Mouse (Mus musculus): ENCODE results near the gene Med25. TPM values are rescaled to one million over a fixed set of nuclear protein-coding genes. Genes with fewer than 3 reads are reported as not detected.

Gene Med25
- total RNA-seq, 2 experiments from 2014 or later: 117 to 121 TPM

DNA sequence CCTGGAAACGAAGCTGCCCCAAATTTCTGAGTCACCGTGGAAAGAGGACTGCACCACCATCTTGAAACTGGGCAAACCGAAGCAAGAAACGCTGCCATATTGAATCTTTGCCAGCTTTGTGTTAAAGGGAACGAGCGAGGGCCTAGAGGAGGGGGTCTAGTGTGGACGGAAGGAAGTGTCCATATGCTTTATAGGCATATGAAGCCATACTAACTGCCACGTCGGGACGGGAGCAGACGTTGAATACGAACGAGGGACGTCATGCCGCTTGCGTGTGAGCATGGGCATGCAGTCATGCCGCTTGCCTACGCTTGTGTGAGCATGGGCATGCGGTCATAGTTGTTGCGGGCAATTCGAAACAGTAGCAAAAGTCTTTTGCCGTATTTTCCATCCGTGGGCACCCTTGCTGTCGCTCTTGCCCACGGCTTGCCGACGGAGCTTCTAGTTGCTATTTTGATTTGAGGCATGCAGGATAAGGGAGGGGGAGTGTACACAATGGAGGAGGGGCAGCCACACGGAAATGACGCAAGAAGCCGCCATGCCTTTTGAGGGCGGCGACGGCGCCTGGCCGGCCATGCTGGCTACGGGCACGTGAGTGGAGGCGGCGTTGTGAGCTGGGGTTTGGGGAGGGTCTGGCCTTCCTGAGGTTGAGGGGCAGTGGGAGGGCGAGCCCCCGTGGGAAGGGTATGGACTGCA, 42.9 kb downstream of the Med25 start:
- DNase-seq (ENCODE audit: low spot score in 2 of 2): peak; percentile 61 to 80

DNA sequence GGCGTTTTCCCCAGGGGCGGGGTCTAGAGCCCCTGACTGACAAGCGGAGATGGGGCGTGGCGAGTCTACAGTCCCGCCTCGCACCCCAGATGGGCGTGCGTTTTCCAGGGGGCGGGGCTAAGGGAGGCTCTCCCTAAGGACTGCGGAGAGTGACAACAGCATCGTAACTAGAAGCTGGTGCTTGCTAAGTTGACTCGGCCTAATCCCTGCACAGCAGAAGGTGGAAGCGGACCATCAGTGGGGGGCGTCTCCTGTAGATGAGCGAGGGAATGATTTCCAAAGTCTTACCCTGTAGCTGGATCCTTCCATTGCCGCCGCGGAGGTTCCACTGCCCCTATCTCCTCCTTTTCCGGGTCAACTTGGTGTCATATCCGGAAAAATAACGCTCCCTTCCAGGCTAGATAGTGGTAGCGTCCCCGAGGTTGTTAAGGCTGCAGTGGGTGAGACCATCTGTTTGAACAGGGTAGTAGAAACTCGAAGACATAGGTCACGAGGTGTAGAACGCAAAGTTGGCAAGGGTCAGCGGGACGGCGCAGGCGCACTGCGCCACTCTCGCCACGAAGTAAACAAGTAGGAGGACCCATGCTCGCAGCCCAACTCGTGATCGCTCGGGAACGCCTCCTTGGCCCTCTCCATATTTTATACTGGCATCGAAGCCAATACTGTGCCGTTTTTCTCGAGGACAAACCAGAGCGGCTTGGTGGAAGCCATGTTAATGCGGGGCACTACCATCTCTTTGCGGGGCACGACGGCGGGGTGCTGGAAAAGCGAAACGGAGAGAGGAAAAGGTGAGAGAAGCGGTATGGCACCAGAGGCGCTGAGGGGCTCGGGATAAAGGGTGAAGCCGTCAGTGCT, 43.7 kb downstream of the Med25 start, which contains the start of the genes Akt1s1 and Tbc1d17:
Gene Akt1s1 (plus strand): TSS at position 431 of the 855 bp plus-strand sequence.
Gene Tbc1d17 (minus strand): TSS at position 519 of the 855 bp plus-strand sequence.
- peak; percentile 90 to 97 for DNase-seq (ENCODE audit: low spot score in 2 of 2)

- no peak for DNase-seq (ENCODE audit: low spot score in 2 of 2)
These were observed 44.7 kb downstream of the Med25 start for GRCm38 (mm10) chr7:44847772-44848171.

- DNase-seq (ENCODE audit: low spot score in 2 of 2): no peak
These were observed 45.7 kb downstream of the Med25 start for GRCm38 (mm10) chr7:44846804-44847203.

GRCm38 (mm10) chr7:44845006-44845405, 47.5 kb downstream of the Med25 start:
- no peak for DNase-seq (ENCODE audit: low spot score in 2 of 2)

DNA sequence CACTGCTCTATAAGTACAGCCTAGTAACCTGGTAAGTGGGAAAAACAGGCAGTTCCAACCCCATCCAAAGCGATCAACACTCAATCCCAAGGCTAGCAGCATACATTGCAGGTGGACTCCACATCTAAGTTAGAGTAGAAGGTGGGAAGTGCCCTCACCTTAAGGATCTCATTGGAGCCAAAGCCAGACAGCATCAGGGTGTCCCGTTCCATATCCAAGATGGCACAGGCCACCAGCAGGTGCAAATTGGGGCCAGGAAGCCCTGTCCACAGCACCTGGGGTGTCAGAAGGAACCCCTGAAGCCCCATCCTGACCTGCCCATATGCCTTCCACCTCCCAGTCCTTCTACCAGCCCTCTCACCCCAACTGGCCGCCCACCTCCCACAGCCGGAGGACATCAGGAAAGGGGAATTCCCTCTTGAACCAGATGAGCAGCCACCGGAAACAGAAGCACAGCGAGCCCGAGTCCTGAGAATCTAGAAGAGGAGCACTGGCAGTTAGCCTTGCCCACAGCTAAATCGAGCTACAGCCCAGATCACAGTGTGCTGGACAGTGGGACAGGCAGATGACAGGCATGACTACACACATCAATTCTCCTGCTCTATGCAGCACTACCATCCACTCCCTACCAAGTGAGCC, 50.6 kb downstream of the Med25 start:
- DNase-seq (ENCODE audit: low spot score in 2 of 2): no peak

GRCm38 (mm10) chr7:44840426-44840825, 52.1 kb downstream of the Med25 start:
- no peak for DNase-seq (ENCODE audit: low spot score in 2 of 2)

DNA sequence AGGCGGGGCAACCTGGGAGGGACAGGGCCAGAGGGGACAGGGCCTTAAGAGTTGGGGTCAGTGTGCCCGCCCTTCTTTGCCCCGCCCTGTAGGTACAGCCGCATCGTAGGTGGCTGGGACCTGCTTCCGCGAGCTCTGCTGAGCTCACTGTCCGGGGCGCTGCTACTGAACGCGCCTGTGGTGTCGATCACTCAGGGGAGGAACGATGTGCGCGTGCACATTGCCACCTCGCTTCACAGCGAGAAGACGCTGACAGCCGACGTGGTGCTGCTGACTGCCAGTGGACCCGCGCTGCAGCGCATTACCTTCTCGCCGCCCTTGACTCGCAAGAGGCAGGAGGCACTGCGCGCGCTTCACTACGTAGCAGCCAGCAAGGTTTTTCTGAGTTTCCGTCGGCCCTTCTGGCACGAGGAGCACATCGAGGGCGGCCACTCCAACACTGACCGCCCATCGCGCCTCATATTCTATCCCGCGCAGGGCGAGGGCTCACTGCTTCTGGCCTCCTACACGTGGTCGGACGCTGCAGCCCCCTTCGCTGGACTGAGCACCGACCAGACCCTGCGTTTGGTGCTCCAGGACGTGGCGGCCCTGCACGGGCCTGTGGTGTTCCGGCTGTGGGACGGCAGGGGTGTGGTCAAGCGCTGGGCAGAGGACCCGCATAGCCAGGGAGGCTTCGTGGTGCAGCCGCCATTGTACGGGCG, 52.9 kb downstream of the Med25 start:
- no peak for DNase-seq (ENCODE audit: low spot score in 2 of 2)

DNA sequence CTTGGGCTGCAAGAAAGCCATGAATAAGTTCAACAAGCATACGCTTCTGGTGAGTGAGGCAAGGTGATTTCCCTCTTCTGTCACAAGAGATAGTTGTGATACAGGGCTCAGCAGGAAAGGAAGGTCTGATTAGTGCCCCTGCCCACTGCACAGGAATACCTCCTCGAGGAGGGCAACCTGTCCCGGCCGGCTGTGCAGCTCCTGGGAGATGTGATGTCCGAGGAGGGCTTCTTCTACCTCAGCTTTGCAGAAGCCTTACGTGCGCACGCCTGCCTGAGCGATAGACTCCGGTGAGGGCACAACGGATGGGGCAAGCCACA, 53.4 kb downstream of the Med25 start:
- no peak for DNase-seq (ENCODE audit: low spot score in 2 of 2)

GRCm38 (mm10) chr7:44838073-44838472, 54.4 kb downstream of the Med25 start:
- DNase-seq (ENCODE audit: low spot score in 2 of 2): no peak

DNA sequence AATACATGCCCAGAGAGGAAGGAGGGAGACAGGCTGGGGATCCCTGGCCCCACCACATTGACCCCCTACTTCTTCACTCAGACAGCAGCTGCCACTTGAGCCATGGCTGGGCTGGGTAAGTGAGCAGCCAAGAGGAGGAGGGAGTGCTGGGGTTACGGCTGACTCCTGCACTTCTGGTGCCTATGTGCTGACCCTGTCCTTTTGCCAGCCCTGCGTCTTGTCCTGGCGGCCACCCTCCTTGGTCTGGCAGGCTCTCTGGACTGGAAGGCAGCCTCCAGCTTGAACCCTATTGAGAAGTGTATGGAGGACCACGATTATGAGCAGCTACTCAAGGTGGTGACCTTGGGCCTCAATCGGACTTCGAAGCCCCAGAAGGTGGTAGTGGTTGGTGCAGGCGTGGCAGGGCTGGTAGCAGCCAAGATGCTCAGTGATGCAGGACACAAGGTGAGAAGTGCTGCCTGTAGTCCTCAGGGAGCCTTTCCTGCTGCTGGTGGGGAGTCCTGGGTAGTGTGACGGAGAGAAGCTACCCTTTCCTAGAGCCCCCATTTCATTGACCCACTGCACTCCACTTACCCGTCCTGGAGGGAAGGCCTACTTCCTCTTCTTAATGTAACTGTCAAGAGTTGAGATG, 56.0 kb downstream of the Med25 start:
- no peak for DNase-seq (ENCODE audit: low spot score in 2 of 2)

DNA sequence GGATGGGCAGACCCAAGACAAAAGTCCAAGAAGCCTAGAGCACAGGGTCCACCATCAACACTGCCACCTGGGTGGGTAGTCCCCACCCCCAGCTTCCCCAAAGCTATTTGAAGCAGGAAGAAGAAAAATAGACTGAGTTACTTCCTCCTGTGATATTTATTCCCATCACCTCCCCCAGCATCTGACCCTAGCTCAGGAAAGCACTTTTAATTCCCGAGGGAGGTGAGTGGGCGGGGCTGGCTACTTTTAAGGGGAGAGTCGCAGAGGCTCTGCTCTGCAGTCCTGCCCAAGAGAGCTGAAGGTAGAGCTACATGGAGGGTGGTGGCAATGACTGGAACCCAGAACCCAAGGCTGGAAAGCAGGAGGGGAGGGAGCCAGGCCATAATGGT, 56.5 kb downstream of the Med25 start:
- DNase-seq (ENCODE audit: low spot score in 2 of 2): no peak

DNA sequence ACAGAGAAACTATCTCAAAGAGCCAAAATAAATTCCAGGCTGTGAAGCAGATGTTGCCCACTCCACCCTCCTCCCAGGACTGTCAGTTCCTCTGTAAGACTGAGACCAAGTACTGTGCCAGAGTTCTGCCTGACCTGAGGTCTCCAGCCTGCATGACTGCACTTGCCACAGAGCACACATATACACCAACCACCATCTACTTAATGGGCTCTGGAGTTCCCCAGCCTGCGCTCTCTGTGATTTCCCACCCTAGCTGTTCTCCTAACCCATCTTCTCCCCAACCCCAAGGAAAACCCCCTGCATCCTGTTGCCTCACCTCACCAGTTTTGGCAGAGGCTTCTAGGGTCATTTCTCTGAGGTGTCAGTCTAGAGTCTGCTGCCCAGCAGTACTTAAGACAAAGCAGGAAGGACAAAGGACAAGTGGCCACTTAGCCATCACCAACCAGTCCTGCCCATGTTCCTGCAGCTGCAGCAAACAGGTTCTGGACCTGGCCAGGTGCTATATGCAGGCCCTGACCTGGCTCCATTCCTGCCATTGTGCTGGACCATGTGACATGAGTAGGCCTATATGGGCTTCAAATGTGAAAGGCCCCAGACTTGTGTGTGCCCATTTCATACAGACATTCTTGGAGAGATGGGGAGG, 57.0 kb downstream of the Med25 start:
- no peak for DNase-seq (ENCODE audit: low spot score in 2 of 2)

GRCm38 (mm10) chr7:44832763-44833162, 59.7 kb downstream of the Med25 start:
- DNase-seq (ENCODE audit: low spot score in 2 of 2): no peak

DNA sequence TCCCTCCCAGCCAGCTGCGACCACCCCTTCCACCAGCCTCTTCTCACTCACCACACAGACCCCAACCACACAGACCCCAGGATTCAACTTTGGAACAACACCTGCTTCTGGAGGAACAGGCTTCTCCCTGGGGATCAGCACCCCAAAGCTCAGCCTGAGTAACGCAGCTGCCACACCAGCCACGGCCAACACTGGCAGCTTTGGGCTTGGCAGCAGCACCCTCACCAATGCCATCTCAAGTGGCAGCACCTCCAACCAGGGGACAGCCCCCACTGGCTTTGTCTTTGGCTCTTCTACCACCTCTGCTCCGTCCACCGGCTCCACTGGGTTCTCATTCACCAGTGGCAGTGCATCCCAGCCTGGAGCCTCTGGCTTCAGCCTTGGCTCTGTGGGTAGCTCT, 63.8 kb downstream of the Med25 start:
- no peak for DNase-seq (ENCODE audit: low spot score in 2 of 2)

GRCm38 (mm10) chr7:44826771-44827170, 65.7 kb downstream of the Med25 start:
- no peak for DNase-seq (ENCODE audit: low spot score in 2 of 2)
